Mouse (Mus musculus) liver, adult 2 months (tissue): Measurements from ENCODE around the gene Herc2. TPM values are rescaled to one million over a fixed set of nuclear protein-coding genes. Genes with fewer than 3 reads are reported as not detected.
A peak's percentile ranks its signal among the peaks of the same experiment; 100 is the strongest.

Source experiments
- DNase-seq: peaks from one replicate; pipeline ENCODE4 v3.0.0-alpha.2; 2011; ENCODE audit warnings: low read depth, low spot score; ENCODE audit errors: extremely low read depth
- H3K27ac ChIP-seq: fragments of 200-500 bp; replicated peaks from 2 replicates; pipeline ENCODE4 v1.5.1; 2012; ENCODE audit warnings: low read depth, mild to moderate bottlenecking, control low read depth, inconsistent platforms, low read length; ENCODE audit not compliant: insufficient read depth
- H3K27me3 ChIP-seq: fragments of 200-500 bp; 2 replicates; pipeline ENCODE4 v1.6.1; 2012; ENCODE audit warnings: mild to moderate bottlenecking, moderate library complexity, low read length, inconsistent platforms; ENCODE audit not compliant: control insufficient read depth, insufficient read depth
- H3K36me3 ChIP-seq: fragments of 200-500 bp; 2 replicates; pipeline ENCODE4 v1.6.1; 2012; ENCODE audit warnings: low read length, inconsistent platforms; ENCODE audit not compliant: control insufficient read depth, insufficient read depth
- H3K4me1 ChIP-seq: fragments of 200-500 bp; 2 replicates; pipeline ENCODE4 v1.6.1; 2011; ENCODE audit warnings: low read length; ENCODE audit not compliant: control insufficient read depth, insufficient read depth
- H3K4me3 ChIP-seq: fragments of 200-500 bp; 2 replicates; pipeline ENCODE4 v1.5.1; 2011; ENCODE audit warnings: low read depth, mild to moderate bottlenecking, control low read depth, low read length, moderate library complexity; ENCODE audit not compliant: insufficient read depth
- H3K79me2 ChIP-seq: fragments of 200-500 bp; 2 replicates; pipeline ENCODE4 v1.6.1; 2012; ENCODE audit warnings: inconsistent platforms, mild to moderate bottlenecking, low read length, moderate library complexity; ENCODE audit not compliant: control insufficient read depth, insufficient read depth
- H3K9ac ChIP-seq: fragments of 200-500 bp; 2 replicates; pipeline ENCODE4 v1.6.1; 2012; ENCODE audit warnings: low read depth, mild to moderate bottlenecking, control low read depth, inconsistent platforms, low read length
- CTCF ChIP-seq: fragments of 200-500 bp; IDR thresholded peaks from 2 replicates; pipeline ENCODE4 v1.5.1; 2011; ENCODE audit warnings: low read depth, low read length, control low read depth
- POLR2A ChIP-seq: fragments of 200-500 bp; IDR thresholded peaks from 2 replicates; pipeline ENCODE4 v1.6.1; 2011; ENCODE audit warnings: low read length, control low read depth; ENCODE audit not compliant: insufficient read depth; ENCODE audit errors: extremely low read depth
- WGBS: fragments of 180-500 bp; shearing (Covaris S2); methylation state at CpG from one replicate; pipeline ENCODE4 v1.1.7; 2018; 5-methylcytosine and 5-hydroxymethylcytosine counted together
- polyA plus RNA-seq: library from polyadenylated mRNA; depleted of rRNA; stranded (reverse); fragments of >200 nt; gene quantifications from 2 replicates; pipeline ENCODE4 v1.2.3, GENCODE M21; 2012
- total RNA-seq: library from RNA; depleted of rRNA; stranded (reverse); fragments of >200 nt; gene quantifications from 2 replicates; pipeline ENCODE4 v1.2.3, GENCODE M21; 2014

The Herc2 gene
- total and polyA plus RNA-seq, 2 experiments = 9.8 to 15.9 TPM

DNA sequence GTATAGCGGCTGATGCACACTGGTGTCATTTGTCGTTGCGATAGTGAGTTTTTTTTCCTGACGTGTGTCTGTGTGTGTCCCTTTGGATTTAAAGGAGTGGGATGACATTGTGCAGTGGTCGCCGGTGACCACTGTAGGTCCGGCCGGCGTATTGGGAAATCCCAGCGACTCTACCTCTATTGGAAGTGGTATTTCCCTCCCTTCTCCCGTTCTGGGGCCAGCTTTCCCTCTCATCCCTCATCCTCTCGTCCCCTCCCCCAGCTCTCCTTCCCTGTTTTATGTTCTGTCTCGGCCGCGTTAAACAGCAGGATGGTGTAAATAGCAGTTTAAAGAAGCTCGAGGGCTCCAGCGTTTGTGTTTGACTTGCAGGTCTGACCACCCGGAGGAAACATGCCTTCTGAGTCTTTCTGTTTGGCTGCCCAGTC lies 503 bp downstream of the Herc2 start:
- peak overlapping the region; percentile 53 for H3K27ac ChIP-seq
- no peak for TF ChIP-seq CTCF
- TF ChIP-seq POLR2A = no peak
- H3K4me1 ChIP-seq = peaks cover 18% of the 10 kb centered on the region; the same call in 1 of the 2 replicates
- peak; percentile 46 for DNase-seq
- under 1% methylated on average over 18 of the region's 18 CpGs for WGBS
- peaks cover 5% of the 10 kb centered on the region; the same call in 1 of the 2 replicates for H3K79me2 ChIP-seq
- no peaks in the 10 kb centered on the region for H3K27me3 ChIP-seq
- H3K9ac ChIP-seq = peak overlapping the region; percentile 78
- peaks cover 2% of the 10 kb centered on the region; the same call in 1 of the 2 replicates for H3K36me3 ChIP-seq
- H3K4me3 ChIP-seq = peak overlapping the region; percentile 73

DNA sequence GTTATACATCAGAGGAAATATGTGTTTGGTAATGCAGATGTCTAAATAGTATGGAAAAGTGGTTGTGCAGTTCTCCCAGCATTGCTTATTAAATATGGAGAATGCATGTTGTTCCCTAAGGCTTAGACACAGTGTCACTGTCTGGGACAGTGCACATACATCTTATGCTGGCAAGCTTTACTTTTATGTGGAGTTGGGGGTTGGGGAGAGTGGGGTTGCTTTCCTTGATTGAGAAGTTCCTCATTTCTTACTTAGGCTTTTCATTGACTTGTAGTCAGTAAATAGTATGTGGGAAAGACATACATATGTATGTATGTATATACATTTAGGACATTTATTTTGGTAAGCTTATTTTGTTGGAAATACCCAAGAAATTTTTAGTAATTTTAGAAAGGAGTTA lies 3.0 kb downstream of the Herc2 start:
- no peak overlapping the region for H3K27ac ChIP-seq
- DNase-seq = no peak
- TF ChIP-seq CTCF = no peak
- no peak for TF ChIP-seq POLR2A

DNA sequence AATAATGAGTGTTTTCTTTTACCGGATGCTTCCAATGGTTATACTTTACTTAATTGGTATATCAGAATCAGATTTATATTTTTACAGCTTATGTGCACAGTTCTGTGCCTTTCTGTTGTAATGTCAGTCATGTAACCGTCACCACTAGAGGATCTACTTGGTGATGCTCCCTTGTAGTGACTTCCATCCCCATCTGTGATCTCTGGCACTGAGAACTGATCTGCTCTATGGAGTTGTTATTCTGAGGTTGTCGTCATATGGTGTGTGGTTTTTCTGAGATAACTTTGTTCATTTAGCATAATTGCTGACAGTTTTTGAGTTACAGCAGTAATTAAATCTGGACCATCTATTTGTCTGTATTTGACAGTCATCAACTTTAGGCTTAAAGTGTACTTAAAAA lies 5.3 kb downstream of the Herc2 start:
- H3K36me3 ChIP-seq = peaks cover 22% of the 10 kb centered on the region
- H3K79me2 ChIP-seq = peaks cover 21% of the 10 kb centered on the region
- no peaks in the 10 kb centered on the region for H3K27me3 ChIP-seq
- no peak overlapping the region for H3K9ac ChIP-seq
- WGBS = 93% methylated on average over 3 of the region's 3 CpGs
- no peak for DNase-seq
- H3K27ac ChIP-seq = no peak overlapping the region
- peaks cover 8% of the 10 kb centered on the region; the same call in 1 of the 2 replicates for H3K4me1 ChIP-seq
- H3K4me3 ChIP-seq = no peak overlapping the region
- TF ChIP-seq POLR2A = no peak
- no peak for TF ChIP-seq CTCF

More for the DNA sequence above, 3.0 kb downstream of the Herc2 start:
- H3K27me3 ChIP-seq = no peaks in the 10 kb centered on the region
- H3K9ac ChIP-seq = no peak overlapping the region
- H3K36me3 ChIP-seq = peaks cover 15% of the 10 kb centered on the region
- H3K4me3 ChIP-seq = no peak overlapping the region
- peaks cover 16% of the 10 kb centered on the region; the same call in 1 of the 2 replicates for H3K79me2 ChIP-seq
- H3K4me1 ChIP-seq = peaks cover 13% of the 10 kb centered on the region; the same call in 1 of the 2 replicates

DNA sequence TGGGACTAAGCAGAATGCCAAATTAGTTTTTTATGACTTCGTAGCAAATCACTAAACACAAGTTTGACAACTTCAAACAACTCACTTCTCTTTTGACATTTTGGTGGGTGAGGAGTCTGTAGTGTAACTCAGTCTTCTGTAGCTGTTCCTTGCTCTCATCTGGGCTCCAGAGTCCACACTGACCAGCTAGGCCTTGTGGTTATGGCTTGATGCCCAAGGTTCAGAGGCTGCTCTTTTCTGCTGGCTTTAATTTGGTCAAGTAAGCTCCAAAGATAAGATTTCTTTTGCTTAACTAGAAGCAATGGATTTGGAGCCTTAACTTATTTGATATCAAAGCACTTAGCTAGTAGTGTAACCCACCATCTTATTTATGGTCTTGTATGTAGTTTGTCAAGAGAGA lies 14.9 kb downstream of the Herc2 start:
- H3K79me2 ChIP-seq = no peaks in the 10 kb centered on the region; the same call in 1 of the 2 replicates
- H3K4me1 ChIP-seq = peaks cover 2% of the 10 kb centered on the region; the same call in 1 of the 2 replicates
- H3K4me3 ChIP-seq = no peak overlapping the region
- WGBS = 92% methylated on average over 1 of the region's 1 CpGs
- H3K9ac ChIP-seq = no peak overlapping the region
- H3K27ac ChIP-seq = no peak overlapping the region
- TF ChIP-seq POLR2A (no peak), CTCF (no peak)
- peak; percentile 78 for DNase-seq
- H3K36me3 ChIP-seq = peaks cover 9% of the 10 kb centered on the region; the same call in 1 of the 2 replicates
- H3K27me3 ChIP-seq = no peaks in the 10 kb centered on the region

DNA sequence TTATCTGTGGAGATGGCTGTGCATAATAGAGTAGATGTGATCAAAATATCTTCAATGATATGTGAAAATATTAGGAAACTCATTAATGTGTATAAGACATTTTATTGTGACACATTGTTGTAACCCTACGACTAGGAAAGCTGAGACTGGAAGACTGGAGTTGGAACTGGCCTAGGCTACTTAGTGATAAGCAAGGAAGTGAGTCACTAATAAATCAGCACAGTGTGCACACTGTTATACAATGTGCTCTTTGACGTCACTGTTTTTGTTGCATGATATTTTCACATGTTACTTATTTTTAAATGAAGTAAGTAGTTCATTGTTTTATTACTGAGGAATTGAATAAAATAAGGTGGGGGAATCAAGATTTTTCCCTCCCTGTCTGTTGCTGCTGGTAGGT lies 16.1 kb downstream of the Herc2 start:
- 70% methylated on average over 2 of the region's 2 CpGs for WGBS
- peaks cover 13% of the 10 kb centered on the region for H3K36me3 ChIP-seq
- no peaks in the 10 kb centered on the region for H3K27me3 ChIP-seq
- H3K4me3 ChIP-seq = no peak overlapping the region
- H3K79me2 ChIP-seq = no peaks in the 10 kb centered on the region; the same call in 1 of the 2 replicates
- DNase-seq = no peak
- peaks cover 2% of the 10 kb centered on the region; the same call in 1 of the 2 replicates for H3K4me1 ChIP-seq
- no peak overlapping the region for H3K27ac ChIP-seq
- no peak for TF ChIP-seq CTCF
- TF ChIP-seq POLR2A = no peak
- H3K9ac ChIP-seq = no peak overlapping the region

DNA sequence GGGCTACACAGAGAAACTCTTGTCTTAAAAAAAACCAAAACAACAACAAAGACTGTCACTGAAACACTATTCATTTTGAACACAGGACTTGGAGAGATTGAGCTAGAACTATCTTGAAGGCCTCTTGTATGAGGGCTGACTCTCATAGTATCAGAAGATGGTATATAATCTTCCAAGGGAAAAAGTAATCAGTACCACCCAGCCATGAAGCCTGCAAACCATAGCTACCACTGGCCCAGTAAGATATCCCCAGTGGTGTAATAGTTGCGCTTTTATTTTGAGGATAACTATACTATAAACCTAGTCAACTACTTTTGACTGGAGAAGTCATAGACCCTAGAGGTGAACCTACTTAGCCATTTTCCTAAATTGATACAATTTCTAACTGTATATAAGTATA lies 16.6 kb downstream of the Herc2 start:
- no peaks in the 10 kb centered on the region; the same call in 1 of the 2 replicates for H3K79me2 ChIP-seq

More for the DNA sequence above, 16.6 kb downstream of the Herc2 start:
- peaks cover 2% of the 10 kb centered on the region; the same call in 1 of the 2 replicates for H3K4me1 ChIP-seq
- no peaks in the 10 kb centered on the region for H3K27me3 ChIP-seq
- H3K4me3 ChIP-seq = no peak overlapping the region
- TF ChIP-seq POLR2A (no peak), CTCF (no peak)
- no peak for DNase-seq
- H3K36me3 ChIP-seq = peaks cover 13% of the 10 kb centered on the region
- WGBS = 100% methylated on average over 1 of the region's 1 CpGs
- no peak overlapping the region for H3K27ac ChIP-seq
- H3K9ac ChIP-seq = no peak overlapping the region
